Mouse (Mus musculus): ENCODE data around the gene Magi1. TPM values are rescaled to one million over a fixed set of nuclear protein-coding genes. Genes with fewer than 3 reads are reported as not detected.

Gene Magi1
- polyA plus RNA-seq, 1 experiment from 2014 or later = 11.7 TPM

DNA sequence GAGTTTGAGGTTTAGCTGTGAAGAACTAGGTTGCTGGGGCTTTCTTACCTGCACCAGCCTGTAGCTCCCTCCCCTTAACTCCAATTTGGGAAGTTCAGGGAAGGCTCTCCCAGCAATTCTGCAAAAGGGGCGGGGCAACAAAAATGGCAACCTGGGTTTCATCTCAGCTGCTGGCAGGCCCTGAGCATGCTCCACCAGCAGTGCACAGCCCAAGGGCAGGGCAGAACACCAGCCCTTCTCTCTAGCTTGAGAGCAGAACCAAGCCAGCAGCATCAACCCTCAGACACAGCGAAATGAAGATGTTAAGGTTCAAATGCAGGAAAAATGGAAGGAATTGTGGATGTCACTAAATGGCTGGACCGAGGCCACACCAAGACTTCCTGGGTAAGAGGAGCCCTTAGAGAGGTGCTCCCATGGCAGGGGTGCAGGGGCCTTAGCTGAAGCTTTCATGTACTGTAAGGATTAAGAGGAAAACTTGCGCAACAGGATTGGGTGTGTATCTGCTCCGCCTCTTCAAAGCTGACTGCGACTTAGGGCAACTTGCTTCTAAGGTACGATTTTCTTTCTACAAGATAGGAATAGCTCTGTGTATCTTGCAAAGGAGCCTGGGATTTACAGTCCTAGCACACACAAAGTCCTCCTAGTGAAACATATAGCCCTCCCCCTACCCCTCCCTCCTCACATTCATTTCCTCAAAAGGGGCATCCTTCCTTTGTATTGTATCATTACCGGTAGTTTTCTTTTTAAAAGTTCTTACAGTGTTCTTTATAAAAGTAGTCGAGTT lies 118.8 kb downstream of the Magi1 start:
- Histone ChIP-seq H3K4me3 (ENCODE audit: low read depth, low read length) (no peak overlapping the region), H3K36me3 (ENCODE audit: control insufficient read depth, insufficient read depth, low read length) (no peaks in the 10 kb centered on the region), H3K9me3 (ENCODE audit: control insufficient read depth, low read length) (no peaks in the 10 kb centered on the region), H3K27me3 (replicated peaks; ENCODE audit: control insufficient read depth, insufficient read depth, low read length) (no peaks in the 10 kb centered on the region), H3K4me1 (replicated peaks; ENCODE audit: control insufficient read depth, insufficient read depth, low read length) (peaks cover 27% of the 10 kb centered on the region), H3K4me2 (ENCODE audit: low read length) (no peak overlapping the region), H3K9ac (ENCODE audit: low read length) (no peak overlapping the region), H3K27ac (ENCODE audit: low read depth) (no peak overlapping the region)
- ATAC-seq (replicated peaks; ENCODE audit: low FRiP score, low TSS enrichment, low read depth) = no peak; the same call in 1 of the 2 replicates
- no peak for DNase-seq (ENCODE audit: low spot score)
- 68% methylated on average over 9 of the region's 9 CpGs for WGBS

DNA sequence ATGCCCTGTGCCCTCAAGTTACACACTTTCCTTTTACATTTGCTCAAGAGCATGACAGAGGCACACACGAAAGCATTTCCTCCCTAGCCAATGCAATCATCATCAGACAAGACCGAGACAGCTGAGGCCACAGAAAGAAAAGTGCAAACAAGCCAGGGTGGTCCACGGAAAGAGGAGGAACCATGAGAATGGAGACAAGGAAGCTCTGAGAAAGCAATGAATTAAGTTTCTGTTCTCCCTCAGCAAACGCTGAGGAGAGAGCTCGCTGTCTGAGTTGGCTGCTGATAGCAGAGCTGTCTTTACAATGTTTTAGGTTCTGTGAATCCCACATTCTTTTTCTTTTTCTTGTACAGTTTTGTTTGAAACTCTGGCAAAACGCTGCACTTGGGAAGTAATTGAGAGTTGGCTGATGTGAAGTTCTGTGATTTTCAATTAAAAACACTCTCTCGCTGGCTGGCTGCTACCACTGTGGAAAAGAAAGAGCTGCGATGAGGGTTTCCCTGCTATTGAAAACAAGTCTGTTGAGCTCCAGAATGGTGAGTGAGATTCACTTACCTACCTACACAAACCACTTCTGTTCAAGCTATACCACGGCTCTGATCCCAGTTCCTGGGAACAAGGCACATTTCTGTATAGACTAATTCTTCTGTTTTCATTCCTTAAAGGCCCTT lies 120.3 kb downstream of the Magi1 start:
- no peak for DNase-seq (ENCODE audit: low spot score)
- Histone ChIP-seq H3K36me3 (ENCODE audit: control insufficient read depth, insufficient read depth, low read length) (no peaks in the 10 kb centered on the region), H3K4me1 (replicated peaks; ENCODE audit: control insufficient read depth, insufficient read depth, low read length) (peaks cover 34% of the 10 kb centered on the region), H3K27me3 (replicated peaks; ENCODE audit: control insufficient read depth, insufficient read depth, low read length) (no peaks in the 10 kb centered on the region), H3K4me3 (ENCODE audit: low read depth, low read length) (no peak overlapping the region), H3K9me3 (ENCODE audit: control insufficient read depth, low read length) (no peaks in the 10 kb centered on the region), H3K9ac (ENCODE audit: low read length) (no peak overlapping the region), H3K4me2 (ENCODE audit: low read length) (peak overlapping the region; percentile 39), H3K27ac (ENCODE audit: low read depth) (peak overlapping the region; percentile 66)
- 16% methylated on average over 9 of the region's 9 CpGs for WGBS
- no peak for ATAC-seq (replicated peaks; ENCODE audit: low FRiP score, low TSS enrichment, low read depth)

DNA sequence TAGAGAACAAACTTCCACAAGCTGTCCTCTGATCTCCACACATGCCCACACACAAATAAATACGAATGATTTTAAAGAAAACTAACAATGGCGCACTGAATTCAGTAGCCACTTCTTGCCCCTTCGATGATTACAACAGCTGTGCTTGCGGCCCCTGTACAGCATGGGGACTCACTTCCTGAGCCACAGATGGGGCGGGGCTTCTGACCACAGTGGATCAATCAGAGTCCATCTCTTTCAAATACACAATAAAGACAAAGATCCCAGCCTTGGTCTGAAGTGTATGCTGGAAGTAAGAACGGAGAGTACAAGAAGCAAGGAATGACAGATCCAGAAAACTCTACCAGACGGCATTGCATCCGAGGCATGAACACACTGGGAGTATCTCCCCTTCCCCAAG lies 120.8 kb downstream of the Magi1 start:
- DNase-seq (ENCODE audit: low spot score) (no peak), ATAC-seq (replicated peaks; ENCODE audit: low FRiP score, low TSS enrichment, low read depth) (no peak)
- Histone ChIP-seq H3K27ac (ENCODE audit: low read depth) (peak overlapping the region; percentile 66), H3K4me2 (ENCODE audit: low read length) (peak overlapping the region; percentile 39), H3K4me1 (replicated peaks; ENCODE audit: control insufficient read depth, insufficient read depth, low read length) (peaks cover 35% of the 10 kb centered on the region), H3K9ac (ENCODE audit: low read length) (no peak overlapping the region), H3K36me3 (ENCODE audit: control insufficient read depth, insufficient read depth, low read length) (no peaks in the 10 kb centered on the region), H3K27me3 (replicated peaks; ENCODE audit: control insufficient read depth, insufficient read depth, low read length) (no peaks in the 10 kb centered on the region), H3K4me3 (ENCODE audit: low read depth, low read length) (no peak overlapping the region), H3K9me3 (ENCODE audit: control insufficient read depth, low read length) (no peaks in the 10 kb centered on the region)
- 45% methylated on average over 8 of the region's 8 CpGs for WGBS

DNA sequence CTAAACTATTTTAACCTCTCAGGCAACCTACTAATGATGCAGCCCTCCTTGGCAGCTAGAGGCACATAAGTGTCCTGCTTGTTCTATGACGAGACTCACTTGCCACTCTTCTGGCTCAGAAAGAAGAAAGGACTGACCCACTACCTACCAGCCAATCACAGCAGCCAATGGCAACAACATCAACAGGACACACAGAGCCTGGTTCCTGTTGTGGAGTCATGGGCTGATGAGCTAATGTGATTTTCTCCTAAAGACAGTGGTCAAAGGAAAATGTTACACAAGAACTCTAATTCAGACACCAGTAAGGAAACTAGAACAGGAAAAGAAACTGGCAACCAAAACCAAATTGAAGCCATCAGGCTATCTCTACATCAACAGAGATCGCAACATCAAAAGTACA lies 124.5 kb downstream of the Magi1 start:
- no peak overlapping the region for H3K4me2 ChIP-seq (ENCODE audit: low read length)
- no peak overlapping the region for H3K27ac ChIP-seq (ENCODE audit: low read depth)
- DNase-seq (ENCODE audit: low spot score) (no peak), ATAC-seq (replicated peaks; ENCODE audit: low FRiP score, low TSS enrichment, low read depth) (no peak)
- H3K9ac ChIP-seq (ENCODE audit: low read length) = no peak overlapping the region
- 52% methylated on average over 2 of the region's 2 CpGs for WGBS
- H3K4me1 ChIP-seq (replicated peaks; ENCODE audit: control insufficient read depth, insufficient read depth, low read length) = peaks cover 33% of the 10 kb centered on the region
- H3K4me3 ChIP-seq (ENCODE audit: low read depth, low read length) = no peak overlapping the region
- no peaks in the 10 kb centered on the region for H3K9me3 ChIP-seq (ENCODE audit: control insufficient read depth, low read length)
- no peaks in the 10 kb centered on the region for H3K27me3 ChIP-seq (replicated peaks; ENCODE audit: control insufficient read depth, insufficient read depth, low read length)
- H3K36me3 ChIP-seq (ENCODE audit: control insufficient read depth, insufficient read depth, low read length) = no peaks in the 10 kb centered on the region

DNA sequence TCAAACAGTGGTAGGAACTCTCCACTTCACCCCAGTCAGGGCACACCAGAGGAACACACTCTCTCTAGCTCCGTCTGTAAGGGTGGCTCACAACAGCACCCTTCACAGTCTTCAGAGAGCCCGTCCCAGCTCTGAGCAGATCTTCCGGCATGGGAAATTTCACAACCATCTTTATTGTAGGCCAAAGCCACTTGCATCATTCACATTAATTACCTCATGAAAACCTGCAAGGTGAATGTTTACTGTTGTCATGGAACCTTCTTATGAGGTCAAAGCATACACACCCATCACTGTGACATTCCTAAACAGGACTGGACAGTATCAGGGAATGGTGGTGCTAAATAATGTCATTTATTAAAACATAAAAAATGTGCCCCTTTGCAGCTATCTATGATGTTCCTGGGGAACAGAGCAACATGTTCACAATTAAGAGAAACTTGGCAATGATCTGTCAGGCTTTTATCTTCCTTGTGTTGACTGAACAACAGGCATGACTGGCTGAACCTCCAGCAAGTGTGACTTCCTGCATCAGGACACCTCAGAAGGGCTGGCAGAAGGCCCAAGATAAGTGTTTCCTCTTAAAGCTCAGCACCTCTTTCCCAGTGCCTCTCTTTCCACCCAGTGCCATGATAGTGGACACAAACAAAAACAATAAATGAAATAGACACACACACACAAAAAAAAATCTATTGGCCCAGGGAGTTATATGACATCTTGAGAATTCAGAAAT lies 125.4 kb downstream of the Magi1 start:
- no peak overlapping the region for H3K27ac ChIP-seq (ENCODE audit: low read depth)
- no peaks in the 10 kb centered on the region for H3K27me3 ChIP-seq (replicated peaks; ENCODE audit: control insufficient read depth, insufficient read depth, low read length)
- DNase-seq (ENCODE audit: low spot score) = no peak
- H3K4me1 ChIP-seq (replicated peaks; ENCODE audit: control insufficient read depth, insufficient read depth, low read length) = peaks cover 24% of the 10 kb centered on the region
- no peak overlapping the region for H3K4me3 ChIP-seq (ENCODE audit: low read depth, low read length)
- H3K4me2 ChIP-seq (ENCODE audit: low read length) = no peak overlapping the region
- no peaks in the 10 kb centered on the region for H3K36me3 ChIP-seq (ENCODE audit: control insufficient read depth, insufficient read depth, low read length)
- H3K9ac ChIP-seq (ENCODE audit: low read length) = no peak overlapping the region
- no peak for ATAC-seq (replicated peaks; ENCODE audit: low FRiP score, low TSS enrichment, low read depth)
- WGBS = 69% methylated on average over 3 of the region's 3 CpGs
- no peaks in the 10 kb centered on the region for H3K9me3 ChIP-seq (ENCODE audit: control insufficient read depth, low read length)

DNA sequence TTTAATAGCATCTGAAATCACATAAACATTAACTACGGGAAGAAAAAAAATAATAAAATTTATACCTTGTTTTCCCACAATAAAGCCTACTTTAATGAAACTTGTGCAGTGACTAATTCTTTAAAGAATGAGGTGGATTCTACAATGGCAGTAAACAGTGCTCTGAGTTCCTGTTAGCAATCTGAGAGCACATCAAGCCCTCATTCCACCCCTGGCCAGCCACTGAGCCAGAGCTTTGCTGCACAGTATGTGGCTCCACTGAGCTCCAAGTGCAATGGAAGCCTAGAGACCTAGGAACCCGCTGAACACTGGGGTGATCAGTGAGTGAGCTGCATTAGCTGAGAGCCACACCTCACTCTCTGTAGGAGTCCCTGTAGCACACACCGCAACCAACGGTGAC lies 127.7 kb downstream of the Magi1 start:
- H3K4me2 ChIP-seq (ENCODE audit: low read length) = no peak overlapping the region
- peaks cover 15% of the 10 kb centered on the region; the same call in 1 of the 2 replicates for H3K4me1 ChIP-seq (replicated peaks; ENCODE audit: control insufficient read depth, insufficient read depth, low read length)
- H3K27me3 ChIP-seq (replicated peaks; ENCODE audit: control insufficient read depth, insufficient read depth, low read length) = no peaks in the 10 kb centered on the region
- H3K9ac ChIP-seq (ENCODE audit: low read length) = no peak overlapping the region
- H3K27ac ChIP-seq (ENCODE audit: low read depth) = no peak overlapping the region; the same call in 1 of the 2 replicates
- no peak for ATAC-seq (replicated peaks; ENCODE audit: low FRiP score, low TSS enrichment, low read depth)
- WGBS = 70% methylated on average over 4 of the region's 4 CpGs
- no peaks in the 10 kb centered on the region for H3K36me3 ChIP-seq (ENCODE audit: control insufficient read depth, insufficient read depth, low read length)
- no peak for DNase-seq (ENCODE audit: low spot score)
- no peaks in the 10 kb centered on the region for H3K9me3 ChIP-seq (ENCODE audit: control insufficient read depth, low read length)
- no peak overlapping the region for H3K4me3 ChIP-seq (ENCODE audit: low read depth, low read length)

DNA sequence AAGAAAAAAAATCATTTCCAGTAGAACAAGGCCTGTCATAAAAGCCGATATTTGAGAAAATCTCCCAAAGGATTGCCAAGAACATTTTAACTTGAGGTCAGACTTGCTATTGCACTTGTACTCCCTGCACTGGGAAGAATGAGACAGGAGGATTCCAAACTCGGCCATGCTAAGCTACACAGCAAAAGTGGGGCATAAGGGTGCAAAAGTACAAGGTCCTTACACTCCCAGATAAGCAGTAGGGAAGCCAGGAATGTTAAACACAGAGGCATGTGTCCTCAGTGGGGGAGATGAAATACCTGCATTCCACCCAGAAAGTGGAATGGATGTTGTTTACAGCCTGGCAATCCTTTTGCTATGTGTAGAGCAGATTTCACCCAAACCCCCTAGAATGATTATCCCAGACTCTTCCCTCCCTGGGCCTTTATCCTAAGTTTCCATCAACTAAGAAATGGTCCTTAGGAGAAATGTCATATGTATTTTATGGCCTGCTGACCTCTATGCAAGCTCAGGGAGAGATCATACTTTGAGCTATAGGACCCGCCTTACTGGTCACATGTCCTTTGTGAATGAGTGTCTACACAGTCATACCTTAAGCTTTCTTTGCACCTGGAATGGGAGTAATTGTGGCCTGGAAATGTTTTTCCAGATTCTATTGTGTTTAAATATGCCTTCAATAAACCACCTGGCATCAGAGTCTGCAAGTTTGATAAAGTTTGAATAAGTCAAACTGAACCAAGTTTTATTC lies 128.7 kb downstream of the Magi1 start:
- Histone ChIP-seq H3K9ac (ENCODE audit: low read length) (no peak overlapping the region), H3K4me2 (ENCODE audit: low read length) (no peak overlapping the region), H3K4me3 (ENCODE audit: low read depth, low read length) (no peak overlapping the region), H3K4me1 (replicated peaks; ENCODE audit: control insufficient read depth, insufficient read depth, low read length) (peaks cover 15% of the 10 kb centered on the region; the same call in 1 of the 2 replicates), H3K36me3 (ENCODE audit: control insufficient read depth, insufficient read depth, low read length) (no peaks in the 10 kb centered on the region), H3K27me3 (replicated peaks; ENCODE audit: control insufficient read depth, insufficient read depth, low read length) (no peaks in the 10 kb centered on the region), H3K27ac (ENCODE audit: low read depth) (no peak overlapping the region), H3K9me3 (ENCODE audit: control insufficient read depth, low read length) (no peaks in the 10 kb centered on the region)
- 49% methylated on average over 3 of the region's 3 CpGs for WGBS
- ATAC-seq (replicated peaks; ENCODE audit: low FRiP score, low TSS enrichment, low read depth) = peak; percentile 63; the same call in 1 of the 2 replicates
- no peak for DNase-seq (ENCODE audit: low spot score)

DNA sequence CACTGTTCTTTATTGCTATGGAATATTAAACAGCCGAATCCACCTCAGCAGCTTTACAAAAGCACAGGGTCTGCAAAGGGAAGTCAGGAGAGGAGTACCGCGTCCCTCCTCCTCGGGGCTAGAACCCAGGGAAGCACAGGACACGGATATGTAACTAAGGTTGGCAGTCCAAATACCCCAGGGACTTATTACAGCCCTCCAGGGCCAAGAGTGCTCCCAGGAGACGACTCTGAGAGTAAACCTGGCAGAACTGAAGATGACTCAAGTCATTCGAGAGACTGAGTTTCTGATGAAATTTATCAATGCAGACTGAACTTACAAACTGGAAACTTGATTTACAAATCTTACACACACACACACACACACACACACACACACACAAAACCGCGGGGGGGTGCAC lies 130.8 kb downstream of the Magi1 start:
- no peaks in the 10 kb centered on the region for H3K27me3 ChIP-seq (replicated peaks; ENCODE audit: control insufficient read depth, insufficient read depth, low read length)
- no peaks in the 10 kb centered on the region for H3K36me3 ChIP-seq (ENCODE audit: control insufficient read depth, insufficient read depth, low read length)
- H3K4me2 ChIP-seq (ENCODE audit: low read length) = no peak overlapping the region
- 79% methylated on average over 9 of the region's 9 CpGs for WGBS
- DNase-seq (ENCODE audit: low spot score) (no peak), ATAC-seq (replicated peaks; ENCODE audit: low FRiP score, low TSS enrichment, low read depth) (no peak)
- no peak overlapping the region for H3K4me3 ChIP-seq (ENCODE audit: low read depth, low read length)
- H3K9ac ChIP-seq (ENCODE audit: low read length) = no peak overlapping the region
- peaks cover 12% of the 10 kb centered on the region; the same call in 1 of the 2 replicates for H3K4me1 ChIP-seq (replicated peaks; ENCODE audit: control insufficient read depth, insufficient read depth, low read length)
- no peak overlapping the region for H3K27ac ChIP-seq (ENCODE audit: low read depth)
- no peaks in the 10 kb centered on the region for H3K9me3 ChIP-seq (ENCODE audit: control insufficient read depth, low read length)
